Mouse (Mus musculus): ENCODE results near the gene Zbed6.

The Zbed6 gene

DNA sequence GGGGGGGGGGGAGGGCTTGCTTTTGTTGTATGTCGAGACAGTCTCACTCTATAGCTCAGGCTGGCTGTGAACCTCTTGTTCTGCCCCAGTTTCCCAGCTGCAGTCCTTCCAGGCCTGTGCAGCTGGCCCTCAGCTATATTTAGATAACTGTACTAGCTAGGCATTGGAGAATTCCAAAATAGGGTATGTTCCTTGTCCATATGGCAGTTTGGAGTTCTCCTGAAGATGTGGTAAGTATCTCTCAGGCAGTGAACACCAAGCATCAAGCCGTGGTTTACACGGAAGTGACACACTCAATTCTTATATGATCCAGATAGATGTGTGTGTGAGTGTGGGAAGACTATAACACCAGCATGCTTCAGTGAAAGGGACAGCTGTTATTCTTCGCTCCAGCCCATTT, 2.7 kb upstream of the Zbed6 start:
- in situ Hi-C loops (cut with MboI, MseI) = no loop called here

DNA sequence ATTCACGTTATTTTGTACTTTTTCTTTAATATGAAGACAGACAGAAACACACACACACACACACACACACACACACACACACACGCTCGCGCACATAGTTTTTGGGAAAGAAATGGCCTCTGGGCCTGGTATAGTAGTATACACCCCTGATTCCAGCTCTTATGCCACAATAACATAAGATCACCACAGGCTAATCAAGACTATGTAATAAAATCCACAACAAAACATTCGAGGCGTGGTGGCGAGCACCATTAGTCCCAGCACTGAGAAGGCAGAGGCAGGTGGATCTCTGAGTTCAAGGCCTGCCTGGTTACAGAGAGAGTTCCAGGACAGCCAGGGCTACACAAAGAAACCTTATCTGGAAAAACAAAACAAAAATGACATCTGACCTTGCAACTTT, 2.3 kb upstream of the Zbed6 start:
- in situ Hi-C loops (cut with MboI, MseI) = no loop called here

DNA sequence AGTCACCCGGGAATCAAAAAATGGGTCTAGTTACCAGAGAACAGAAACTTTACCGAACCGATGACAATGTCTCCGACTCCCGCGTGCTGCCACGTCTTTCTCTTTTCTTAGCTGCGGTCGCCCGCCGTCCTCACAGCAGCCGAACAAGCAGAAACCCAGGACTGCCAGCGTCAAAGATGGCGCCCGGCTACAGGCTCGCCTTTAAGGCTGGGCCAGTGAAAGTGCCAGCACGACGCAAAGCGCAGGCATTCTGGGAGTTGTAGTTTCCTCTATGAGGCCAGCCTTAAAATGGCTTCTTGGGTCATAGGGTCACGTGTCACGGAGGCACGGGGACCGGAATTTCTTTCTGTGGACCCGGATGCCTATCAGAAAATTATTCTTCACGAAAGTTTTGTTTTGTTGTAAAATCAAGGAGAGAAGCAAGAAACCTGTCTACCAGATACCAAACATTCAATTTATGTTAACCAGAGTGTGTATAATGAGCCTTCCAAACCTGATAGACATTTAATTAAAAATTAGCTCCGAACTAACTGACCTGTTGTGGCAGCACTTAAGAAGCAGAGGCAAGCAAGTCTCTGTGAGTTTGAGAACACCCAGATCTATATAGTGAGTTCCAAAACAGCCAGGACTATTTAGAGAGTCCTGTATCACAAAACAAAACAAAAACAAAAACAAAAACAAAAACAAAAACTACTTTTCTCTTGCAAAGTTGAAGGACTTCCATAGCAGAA, 683 bp upstream of the Zbed6 start, which contains the start of gene Gm38394:
Gm38394 (minus strand) TSS at position 116 of the 731 bp plus-strand sequence.
- in situ Hi-C loops (cut with MboI, MseI) = no loop called here

DNA sequence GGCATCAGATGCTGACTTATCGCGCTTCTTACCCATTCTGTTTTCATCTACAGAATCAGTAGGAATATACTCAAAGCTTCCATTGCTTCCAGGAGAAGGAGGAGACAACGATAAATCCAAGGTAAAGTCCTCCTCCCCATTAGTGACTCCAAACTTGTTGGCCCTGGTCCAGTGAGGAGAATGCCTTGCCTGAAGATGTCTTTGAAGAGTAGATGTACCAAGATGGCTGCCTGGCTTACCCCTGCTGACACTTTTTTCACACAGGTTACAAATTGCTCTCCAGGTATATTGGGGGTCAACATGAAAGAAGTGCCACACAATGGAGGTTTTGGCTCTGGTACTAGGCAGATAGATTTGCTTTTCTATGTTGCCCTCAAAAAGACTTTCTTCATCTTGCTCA, 1.8 kb downstream of the Zbed6 start:
- in situ Hi-C loops (cut with MboI, MseI) = no loop called here

DNA sequence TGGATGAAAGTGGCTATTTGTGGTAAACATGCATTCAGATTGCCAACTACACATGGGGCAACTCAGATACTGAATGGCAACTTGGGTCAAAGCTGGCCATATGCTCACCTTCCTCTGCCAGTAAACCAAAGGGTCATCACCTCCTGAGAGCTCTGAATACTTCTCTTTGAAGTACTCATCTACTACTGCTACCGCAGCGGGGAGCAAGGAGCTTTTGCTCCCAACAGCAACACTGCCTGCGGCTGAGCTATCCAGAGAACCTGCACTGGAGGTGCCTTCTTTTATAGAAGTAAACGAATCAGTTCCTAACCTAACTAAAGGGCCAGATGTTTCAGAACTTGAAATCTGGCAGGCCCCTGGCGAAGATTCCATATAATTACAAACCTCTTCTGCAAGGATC, 3.9 kb downstream of the Zbed6 start:
- in situ Hi-C loops (cut with MboI, MseI) = no loop called here

DNA sequence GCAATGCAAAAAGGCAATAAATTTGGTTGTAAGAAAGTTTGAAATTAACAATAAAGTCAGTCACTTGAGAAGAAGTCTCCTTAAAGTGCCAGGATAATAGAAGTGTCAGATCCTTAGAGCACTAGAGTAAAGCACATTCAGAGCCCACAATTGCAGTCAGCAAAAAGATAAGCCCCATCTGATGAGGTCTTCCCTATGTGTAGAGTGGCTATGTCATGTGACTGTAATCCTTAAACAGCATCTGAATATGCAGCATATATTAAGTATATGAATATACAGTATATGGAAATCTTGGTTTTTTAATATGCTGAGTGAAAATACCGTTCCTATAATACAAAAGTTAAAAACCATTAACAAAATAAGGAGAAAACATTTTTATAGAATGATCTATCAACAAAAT, 7.7 kb downstream of the Zbed6 start:
- in situ Hi-C loops (cut with MboI, MseI) = no loop called here

DNA sequence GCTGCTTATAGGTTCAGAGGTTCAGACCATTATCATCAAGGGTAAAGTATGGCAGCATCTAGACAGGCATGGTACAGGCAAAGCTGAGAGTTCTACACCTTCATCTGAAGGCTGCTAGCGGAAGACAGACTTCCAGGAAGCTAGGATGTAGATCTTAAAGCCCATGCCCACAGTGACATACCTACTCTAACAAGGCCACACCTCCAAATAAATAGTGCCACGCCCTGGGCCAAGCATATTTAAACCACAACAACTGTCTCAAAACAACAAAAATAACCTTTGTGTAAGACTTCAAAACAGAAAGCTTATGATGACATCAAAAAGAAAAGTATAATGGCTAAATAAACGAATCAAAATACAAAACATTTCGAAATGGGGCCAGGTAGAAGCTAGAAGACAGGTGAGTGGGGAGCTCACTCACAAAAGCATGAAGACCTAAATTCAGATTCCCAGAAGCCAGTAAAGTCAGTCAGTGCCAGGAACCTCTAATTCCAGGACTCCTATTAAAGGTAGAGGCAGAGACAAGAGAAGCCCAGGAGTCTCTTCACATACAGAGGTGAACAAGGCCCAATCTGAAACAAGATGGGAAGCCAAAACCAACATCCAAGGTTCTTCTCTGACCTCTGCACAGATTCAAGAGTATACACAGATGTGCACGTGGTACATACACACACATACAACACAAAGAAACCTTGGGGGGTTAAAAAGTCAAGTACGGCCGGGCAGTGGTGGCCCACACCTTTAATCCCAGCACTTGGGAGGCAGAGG, 10.2 kb downstream of the Zbed6 start:
- in situ Hi-C loops (cut with MboI, MseI) = no loop called here

DNA sequence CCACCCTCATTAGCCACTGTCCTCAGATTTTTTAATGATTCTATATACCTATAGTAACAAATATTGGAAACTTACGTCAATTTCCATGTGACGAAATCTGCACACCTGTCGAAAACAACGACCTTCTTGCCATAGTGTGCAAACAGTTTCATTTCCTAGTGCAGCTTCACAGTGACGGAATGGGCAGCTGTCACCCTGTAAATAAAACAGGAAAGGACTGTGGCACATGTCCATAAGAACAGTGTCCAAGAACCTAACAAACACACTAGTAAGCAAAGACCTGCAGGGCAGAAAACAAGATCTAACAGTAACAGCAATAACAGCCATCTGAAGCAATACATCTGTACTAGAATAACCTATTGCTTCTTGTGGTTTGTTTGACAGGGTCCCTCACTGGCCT, 15.0 kb downstream of the Zbed6 start:
- in situ Hi-C loops (cut with MboI, MseI) = no loop called here

DNA sequence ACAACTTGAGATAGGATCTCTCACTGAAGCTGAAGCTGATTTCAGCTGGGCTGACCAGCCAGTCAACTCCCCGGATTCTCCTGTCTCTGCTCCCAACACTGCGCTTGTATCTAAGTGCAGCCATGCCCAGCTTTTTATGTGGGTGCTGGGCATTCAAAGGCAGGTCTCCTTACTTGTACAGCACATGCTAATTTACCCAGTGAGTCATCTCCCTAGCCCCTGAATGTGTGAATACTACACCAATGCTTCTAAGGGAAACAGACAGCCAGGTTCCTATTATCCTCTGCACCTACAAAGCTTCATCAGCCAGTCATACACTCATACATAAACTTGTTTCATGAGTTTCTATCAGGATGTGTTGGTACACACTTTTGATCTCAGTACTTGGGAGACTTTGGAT, 19.5 kb downstream of the Zbed6 start:
- in situ Hi-C loops (cut with MboI, MseI) = no loop called here

DNA sequence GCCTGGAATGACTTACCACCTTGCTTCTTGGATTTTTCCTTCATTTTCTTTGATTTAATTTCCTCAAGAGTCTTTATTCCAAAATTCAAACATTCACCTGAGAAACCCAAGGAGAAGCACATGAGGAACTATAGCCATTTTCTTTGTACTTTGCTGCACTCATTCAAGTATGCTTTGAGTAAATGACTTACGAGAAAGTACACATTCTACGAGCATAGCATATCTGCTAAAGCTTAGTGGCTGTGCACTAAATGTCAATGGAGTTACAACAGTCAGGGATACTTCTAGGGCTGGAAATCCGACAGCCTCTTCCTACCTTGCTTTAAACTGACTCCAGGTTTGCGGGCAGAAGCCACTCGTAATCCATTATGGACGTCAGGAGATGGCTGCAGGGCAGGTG, 22.2 kb downstream of the Zbed6 start:
- in situ Hi-C loops (cut with MboI, MseI) = no loop called here

DNA sequence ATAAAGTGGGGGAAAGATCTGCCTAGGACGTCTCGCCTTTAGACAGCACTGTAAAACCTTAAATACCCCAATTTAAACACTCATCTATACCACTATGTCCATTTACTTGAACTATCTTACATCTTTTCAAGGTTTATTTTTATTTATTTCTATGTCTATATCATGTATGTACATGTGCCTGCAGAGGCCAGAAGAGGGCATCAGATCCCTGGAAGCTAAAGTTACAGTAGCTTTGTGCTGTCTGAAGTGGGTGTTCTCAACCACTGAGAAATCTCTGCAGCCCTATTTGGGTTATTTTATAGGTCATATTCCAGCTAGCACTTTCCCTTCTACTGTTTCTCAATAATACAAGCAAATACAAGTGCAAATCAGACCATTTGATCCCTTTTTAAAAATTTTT, 28.5 kb downstream of the Zbed6 start:
- in situ Hi-C loops (cut with MboI, MseI) = no loop called here

DNA sequence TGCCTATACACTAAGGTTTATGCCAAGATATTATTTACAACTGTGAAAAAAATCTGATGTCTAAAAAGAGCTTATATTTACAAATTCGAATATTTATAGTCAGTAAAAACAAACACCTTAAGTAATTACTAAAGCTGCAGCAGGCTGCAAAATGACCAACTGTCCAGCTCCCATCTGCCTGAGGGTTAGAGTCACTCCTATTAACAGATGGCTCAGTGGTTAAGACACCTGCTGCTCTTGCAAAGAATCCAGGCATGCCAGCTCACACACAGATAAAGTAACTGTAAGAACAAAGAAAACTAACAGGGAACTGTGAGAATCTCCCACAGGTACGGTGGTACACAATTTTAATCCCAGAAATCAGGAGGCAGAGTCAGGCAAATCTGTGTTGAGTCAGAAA, 35.6 kb downstream of the Zbed6 start:
- in situ Hi-C loops (cut with MboI, MseI) = loop anchor here (5.0 to 10.0 kb wide), 2 partner anchors 82 to 620 kb away; no protein-coding TSS in a partner anchor

DNA sequence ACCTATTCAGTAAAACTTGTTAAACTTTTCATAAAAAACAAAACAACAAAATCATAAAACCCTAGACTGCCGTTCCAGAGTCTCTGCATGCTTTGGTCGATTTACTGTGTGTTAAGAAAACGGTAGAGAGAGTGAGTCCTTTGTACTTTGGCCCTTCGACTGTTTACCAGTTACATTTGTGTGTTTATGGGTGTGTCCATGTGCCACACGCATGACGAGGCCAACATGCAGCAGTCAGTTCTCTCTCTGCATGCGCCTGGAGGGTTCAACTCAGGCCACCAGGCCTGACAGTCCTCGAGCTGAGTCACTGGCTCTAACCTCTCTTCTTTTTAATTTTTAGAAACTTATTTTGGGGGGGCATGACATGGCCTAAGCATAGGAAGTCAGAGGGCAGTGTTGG, 42.4 kb downstream of the Zbed6 start:
- in situ Hi-C loops (cut with MboI, MseI) = no loop called here

DNA sequence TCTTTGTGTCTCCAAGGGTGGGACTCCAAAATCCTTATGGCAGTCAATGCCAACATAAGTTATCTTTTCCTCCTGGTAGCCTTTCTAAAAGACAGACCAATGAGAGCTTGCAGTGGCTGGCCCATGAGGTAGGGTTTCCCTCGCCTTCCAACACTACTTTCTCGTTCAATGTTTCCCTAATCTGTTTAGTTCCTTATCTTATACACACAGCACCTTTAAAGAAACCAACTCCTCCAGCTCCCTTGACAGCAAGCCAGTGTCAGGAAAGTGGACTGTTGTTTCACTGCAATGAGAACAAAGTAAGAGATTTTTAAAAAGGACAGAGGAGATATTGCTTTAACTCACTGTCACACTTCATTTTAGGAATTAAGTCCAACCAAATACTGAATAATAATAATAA, 42.8 kb downstream of the Zbed6 start:
- in situ Hi-C loops (cut with MboI, MseI) = no loop called here

DNA sequence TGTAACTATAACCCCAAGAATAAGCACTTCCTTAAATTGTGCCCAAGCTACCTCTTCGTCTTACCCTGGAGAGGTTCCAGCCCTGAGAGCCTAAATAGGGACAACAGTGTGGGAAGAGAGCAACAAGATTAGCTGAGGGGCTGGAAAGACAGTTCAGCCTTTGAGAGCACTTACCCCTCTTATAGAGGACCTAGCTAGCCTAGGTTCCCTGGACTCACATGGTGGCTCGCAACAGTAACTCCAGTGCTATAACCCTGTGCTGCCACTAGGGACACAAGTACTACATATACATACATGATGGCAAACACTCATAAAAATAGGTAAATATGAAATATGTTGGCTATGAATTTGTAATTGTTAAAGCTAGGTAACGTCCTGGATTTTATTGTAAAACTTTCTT, 46.9 kb downstream of the Zbed6 start:
- in situ Hi-C loops (cut with MboI, MseI) = no loop called here

DNA sequence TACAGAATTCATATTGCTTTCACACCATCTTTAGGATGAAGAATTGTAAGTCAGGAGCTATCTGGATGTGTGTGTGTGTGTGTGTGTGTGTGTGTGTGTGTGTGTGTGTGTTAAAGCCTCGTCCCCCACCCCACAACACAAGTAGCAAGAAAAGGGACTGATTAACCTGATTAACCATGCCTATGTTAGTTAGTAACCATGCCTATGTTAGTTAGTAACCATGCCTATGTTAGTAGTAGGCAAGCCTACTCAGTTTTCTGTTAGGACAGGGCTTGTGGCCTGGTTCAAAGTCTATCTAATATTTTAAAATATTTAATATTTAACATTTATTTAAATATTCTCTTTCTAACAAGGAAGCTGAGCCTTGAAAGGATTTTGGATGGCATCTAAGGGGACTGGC, 49.2 kb downstream of the Zbed6 start:
- in situ Hi-C loops (cut with MboI, MseI) = no loop called here

DNA sequence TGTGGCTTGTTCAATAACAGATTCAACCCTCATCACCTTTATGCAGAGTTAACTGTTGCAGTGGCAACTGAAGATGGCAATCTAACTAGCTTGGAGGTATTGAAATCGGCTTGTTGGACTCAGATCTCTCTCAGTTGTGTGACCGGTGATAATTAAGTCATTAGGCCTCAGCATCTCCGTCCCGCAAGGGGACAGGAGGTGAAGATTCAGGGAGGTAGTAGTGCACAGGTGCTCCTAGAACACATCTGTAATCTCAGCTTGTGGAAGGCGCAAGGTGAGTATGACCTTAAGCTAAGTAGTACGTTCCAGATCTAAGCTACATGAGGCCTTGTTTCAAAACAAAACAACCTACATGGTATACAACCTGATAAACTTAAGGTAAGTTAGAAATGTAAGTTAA, 50.1 kb downstream of the Zbed6 start:
- in situ Hi-C loops (cut with MboI, MseI) = no loop called here

DNA sequence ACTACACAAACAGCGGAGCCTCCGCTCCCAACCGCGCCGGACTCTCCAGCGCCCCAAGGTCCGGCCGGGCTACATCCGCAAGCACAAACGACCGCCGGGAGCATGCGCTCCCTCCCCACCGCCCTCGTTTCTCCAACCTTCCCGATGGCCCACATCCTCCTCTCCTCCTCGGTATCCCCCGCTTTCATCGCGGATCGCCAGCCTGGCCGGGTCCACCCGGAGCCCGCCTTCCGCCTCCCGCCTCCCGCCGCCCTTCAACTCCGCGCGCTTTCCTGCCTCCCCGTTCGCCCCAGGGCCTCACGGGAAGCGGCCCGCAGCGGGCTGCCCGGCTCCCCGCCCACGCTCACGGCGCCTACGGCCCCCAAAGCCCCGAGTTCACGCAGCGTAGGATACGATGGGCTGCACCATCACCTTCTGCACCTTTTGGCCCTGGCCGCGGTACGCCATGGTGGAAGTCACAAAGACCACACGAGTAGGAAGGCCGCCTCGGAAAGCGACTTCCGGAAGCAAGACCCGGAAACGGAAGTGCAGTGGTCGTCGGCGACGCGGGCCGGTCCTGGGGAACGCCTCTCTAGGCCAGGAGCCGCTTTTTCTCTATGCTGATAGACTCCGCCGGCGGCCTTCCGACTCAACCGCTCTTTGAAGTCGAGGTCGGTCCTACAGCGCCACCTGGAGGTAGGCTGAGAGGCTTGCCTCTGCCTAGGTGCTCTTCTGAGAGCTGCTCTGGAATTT, 50.7 kb downstream of the Zbed6 start, which contains the start of gene Snrpe:
Snrpe (minus strand) TSS at position 521 of the 732 bp plus-strand sequence.
- in situ Hi-C loops (cut with MboI, MseI) = no loop called here
